Mouse (Mus musculus): ENCODE data around the gene Fam160a1.

Fam160a1 gene

DNA sequence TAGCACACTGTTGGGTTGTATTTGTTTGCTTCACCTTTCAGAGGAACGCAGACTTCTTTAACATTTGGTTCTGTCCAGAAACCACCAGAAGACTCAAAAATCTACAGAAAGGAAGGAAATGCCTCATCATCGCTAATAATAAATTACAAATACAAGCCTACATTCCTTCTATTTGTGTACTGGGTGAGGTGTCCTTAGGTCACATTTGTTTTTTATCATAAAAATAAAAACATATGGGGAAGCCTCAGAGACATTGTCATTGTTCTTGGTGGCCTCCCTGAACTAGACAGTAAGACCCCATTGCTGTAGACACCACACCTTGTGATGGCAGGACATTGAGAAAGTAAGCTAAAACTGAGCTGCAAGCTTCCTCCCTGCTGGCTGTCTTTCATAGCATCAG lies at the start of gene Fam160a1:
Gene Fam160a1 (minus strand): TSS at position 101 of the 400 bp plus-strand sequence.
- no peak for DNase-seq

DNA sequence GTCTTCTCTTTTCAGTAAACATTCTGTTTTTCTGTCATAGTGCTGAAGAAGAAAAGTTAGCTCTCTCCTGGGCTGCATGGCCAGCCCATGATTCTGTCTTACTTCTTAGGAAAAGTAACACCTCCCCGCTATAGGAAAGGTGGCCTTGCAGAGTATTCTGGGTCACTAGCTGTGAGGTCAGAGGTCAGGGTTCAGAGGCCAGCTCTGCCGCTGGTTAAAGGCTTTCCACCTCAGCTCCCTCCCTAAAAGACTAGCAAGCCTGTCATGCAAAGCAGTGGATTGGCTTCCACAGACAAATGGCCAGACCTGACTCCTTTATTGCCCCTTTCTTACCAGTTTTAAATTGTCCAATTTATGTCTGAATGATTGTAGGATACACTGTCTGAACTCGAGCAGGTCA lies 46.9 kb upstream of the Fam160a1 start:
- no peak for DNase-seq

DNA sequence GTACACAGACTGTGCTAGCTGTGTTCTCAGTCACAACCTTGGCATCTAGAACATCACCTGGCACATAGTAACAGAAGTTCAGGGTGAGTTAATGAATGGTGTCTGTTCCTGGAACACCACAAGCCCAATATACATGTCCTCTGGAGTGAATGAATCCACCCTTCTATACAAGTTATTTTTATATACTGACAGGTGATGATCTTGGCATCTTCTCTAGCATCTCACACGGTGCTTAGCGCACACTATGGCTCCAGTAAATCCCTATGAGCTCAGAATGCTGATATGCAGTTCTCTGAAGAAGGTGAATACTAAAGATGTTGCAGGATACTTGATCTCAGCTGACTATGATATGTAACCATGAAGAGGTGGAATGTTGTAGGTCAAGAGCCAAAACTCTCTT lies 45.8 kb upstream of the Fam160a1 start:
- DNase-seq, result no peak

DNA sequence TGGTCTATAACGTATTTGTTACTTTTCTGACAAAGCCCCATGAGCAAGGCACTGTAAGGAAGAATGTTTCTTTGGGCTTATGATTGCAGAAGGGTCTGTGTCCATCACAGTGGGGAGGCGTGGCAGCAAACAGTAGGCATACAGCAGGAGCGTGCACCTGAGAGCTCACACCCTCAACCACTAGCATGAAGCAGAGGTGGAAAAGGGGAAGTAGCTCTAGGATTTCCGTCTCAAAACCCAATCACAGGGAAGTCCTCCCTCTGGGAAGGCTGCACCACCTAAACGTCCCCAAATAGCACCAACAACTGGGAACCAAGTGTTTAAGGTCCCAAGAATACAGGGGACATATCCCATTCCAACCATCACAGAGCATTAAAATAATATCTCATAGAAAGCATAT lies 43.9 kb upstream of the Fam160a1 start:
- DNase-seq, result no peak

DNA sequence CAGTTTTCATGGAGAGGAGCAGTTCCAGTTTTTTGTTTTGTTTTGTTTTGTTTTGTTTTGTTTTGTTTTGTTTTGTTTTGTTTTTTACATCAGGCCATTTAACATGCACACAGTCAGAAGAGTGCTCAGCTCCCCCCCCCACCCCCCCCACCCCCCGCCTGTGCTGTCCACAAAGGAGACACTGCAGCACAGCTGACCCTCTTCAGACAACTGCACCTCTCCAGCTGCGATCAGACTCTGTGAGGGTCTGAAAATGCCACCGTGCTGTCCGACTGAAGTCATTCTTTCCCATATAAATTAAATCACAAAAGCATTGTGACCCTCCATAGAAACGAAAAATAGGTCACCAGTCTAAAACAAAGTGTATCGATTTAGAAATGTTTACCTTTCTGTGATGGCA lies 42.2 kb upstream of the Fam160a1 start:
- DNase-seq, result no peak

- no peak for DNase-seq
These were observed 41.3 kb upstream of the Fam160a1 start for GRCm38 (mm10) chr3:85858140-85859135.

DNA sequence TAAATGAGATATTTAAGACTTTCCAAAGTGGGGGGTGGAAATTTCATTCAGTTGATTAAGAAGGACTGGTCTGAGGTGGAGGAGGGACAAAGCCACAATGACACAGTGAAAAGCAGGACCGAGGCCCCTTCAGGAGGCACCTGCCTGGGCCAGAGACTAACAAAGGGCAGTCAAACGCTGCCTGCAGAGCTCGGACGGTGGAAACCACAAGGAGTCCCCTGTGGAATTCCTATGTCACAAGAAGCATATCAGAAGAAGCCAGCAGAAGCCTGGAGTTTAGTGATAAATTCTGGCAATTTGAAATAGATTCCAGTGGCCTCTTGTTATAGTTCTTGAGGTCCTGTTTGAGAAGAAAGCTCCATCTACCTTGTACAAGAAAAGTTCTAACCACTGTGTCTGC lies 40.0 kb upstream of the Fam160a1 start:
- no peak for DNase-seq

GRCm38 (mm10) chr3:85855947-85856346 lies 38.9 kb upstream of the Fam160a1 start:
- no peak for DNase-seq

- DNase-seq, result no peak
These were observed 38.0 kb upstream of the Fam160a1 start for GRCm38 (mm10) chr3:85855043-85855442.

DNA sequence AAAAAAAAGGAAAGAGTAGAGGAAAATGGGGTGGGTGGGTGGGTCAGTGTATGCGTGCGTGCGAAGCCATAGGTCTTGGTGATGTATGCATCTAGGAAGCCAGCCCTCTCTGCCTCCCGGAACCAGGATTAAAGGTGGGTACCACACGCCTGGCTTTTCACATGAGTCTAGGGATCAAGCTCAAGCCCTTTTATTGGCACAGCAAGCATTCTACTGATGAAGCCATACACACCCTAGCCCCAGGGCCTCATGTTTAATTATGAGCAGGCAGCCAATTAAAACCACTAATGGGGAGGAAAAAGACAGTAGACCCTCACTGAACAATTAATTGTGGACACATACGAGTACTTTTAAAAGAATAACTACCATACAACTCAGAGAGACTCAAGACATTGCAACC lies 37.1 kb upstream of the Fam160a1 start:
- DNase-seq, result no peak

DNA sequence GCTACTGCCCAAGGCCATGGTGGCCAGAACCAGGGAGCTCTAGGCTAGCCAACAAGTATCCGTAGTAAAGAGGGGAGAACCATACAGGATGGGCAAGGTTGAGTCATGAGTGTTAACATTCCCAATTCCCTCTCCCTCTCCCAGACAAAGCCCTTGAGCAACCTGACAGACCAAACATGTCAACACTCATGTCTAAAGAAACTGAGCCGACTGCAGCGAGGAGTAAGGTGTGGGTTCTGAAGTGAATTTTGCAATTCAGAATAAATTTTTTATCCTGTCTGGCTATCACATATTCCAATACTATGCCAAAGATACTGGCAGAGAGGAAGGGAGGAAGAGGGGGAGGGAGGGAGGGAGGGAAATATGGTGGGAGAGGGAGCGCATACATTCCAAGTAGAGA lies 36.6 kb upstream of the Fam160a1 start:
- DNase-seq, result no peak

DNA sequence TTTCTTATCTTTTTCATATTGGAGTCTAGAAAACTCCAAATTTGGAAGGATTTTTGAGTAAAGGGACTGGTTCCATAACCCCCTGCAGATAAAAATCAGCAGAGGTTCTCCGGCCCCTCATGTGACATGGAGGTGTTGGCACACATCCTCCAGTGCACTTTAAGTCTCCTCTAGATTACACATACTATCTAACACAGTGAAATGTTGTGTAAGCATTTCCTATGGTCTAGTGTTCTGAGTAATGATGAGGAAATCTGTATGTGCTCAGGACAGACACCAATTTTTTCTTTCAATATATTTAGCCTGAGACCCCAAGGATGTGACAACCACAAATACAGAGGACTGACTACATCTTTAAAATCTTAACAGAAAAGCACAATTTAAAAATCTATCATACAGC lies 33.0 kb upstream of the Fam160a1 start:
- DNase-seq, result no peak

DNA sequence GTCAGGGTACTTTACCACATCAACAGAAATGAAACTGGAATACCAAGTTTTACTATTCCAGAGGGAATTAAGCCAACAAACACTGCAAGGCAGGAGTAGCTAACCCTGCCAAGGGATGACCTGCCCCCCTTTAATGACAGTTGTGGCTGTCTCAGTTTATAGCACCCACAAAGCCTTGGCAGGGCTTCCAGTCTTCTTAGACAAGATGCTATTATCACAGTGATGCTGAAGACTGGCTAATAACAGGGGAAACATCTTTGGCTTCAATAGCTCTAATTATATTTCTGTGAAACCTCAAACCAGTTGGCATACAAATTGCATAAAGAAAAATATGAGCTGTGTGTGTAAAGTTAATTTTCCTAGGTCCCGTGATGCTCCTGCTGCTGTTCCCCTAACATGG lies 29.2 kb upstream of the Fam160a1 start:
- no peak for DNase-seq

GRCm38 (mm10) chr3:85845341-85845740 lies 28.2 kb upstream of the Fam160a1 start:
- DNase-seq, result no peak

DNA sequence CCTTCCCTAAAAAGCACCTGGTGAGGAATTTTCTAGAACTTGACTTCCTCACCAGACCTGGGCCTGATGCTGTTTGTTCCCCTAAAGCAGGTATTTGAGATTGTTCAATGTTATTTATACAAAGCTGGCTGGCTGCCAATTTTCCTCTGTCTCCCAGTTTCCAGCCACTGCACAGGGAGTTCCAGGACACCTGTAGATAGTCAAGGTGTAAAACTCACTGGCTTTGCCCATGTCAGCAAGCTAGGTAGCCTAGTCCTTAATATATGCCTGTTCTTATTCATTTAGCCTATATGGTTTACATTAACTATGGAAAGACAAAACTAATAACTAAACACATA lies 25.8 kb upstream of the Fam160a1 start:
- DNase-seq, result no peak

DNA sequence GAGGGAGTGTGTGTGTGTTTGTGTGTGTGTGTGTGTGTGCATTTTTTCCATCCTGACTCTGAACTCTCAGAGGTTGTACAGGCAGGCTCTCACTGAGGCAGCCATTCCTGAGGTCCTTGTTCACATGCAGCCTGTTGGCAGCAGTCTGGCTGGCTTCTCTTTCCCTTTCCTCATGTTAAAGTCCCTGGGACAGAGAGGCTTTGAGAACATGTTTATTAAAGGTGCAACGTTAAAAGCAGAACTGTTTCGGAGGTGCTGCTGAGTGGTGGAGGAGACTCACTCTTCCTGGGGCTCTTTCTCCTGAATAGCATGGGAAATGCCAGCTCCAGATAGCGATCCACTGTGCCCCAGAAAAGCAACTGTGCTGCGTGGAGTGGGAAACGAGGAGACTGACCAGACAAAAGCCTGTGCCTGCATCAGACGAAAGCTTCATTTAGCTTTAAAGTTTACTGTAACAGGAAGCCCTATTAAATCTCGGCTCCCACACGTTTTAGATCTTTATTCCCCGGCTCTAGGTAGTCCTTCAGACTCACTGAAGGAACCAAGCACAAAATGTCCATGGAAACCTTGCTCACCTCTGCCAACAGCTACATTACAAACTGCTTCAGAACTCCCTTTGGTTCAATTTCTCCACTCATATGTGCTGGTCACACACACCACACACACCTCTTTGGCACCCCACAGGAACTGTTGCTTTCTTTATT lies 25.2 kb upstream of the Fam160a1 start:
- DNase-seq, result no peak

GRCm38 (mm10) chr3:85841454-85842176 lies 24.5 kb upstream of the Fam160a1 start:
- no peak for DNase-seq

DNA sequence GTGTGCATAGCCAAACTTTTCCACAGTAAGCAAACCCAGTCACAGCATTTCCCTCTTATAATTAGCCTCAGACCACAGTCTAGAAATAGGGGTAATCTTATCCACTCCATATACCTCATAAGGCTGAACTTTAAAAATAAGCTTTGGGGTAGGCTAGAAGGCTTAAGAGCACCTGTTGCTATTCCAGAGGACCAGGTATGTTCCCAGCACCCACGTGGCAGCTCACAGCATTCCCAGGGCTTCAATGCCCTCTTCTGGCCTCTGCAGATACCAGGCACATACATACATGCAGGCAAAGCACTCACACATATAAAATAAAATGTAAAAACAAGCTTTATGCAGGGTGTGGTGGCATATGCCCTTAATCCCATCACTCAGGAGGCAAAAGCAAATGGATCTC lies 16.5 kb upstream of the Fam160a1 start:
- no peak for DNase-seq

- no peak for DNase-seq
These were observed 15.5 kb upstream of the Fam160a1 start for GRCm38 (mm10) chr3:85832490-85833155.

DNA sequence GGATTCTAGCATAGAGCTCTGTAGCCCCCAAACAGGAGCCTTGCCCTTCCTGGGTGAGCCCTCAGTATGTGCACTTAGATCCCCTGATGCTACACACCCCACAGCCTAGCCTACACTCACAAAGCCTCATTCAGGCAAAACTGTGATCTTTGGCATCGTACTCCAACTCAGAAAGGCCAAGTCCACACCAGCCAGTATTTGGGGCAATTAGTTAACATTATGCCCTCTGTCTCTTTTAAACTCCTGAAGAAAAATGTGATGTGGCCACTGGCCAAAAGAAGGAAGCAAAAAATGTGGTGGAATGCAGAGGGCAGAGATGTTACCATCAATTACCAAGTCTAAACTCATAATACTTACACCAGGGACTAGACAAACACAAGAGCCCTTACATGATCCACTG lies 14.7 kb upstream of the Fam160a1 start:
- no peak for DNase-seq

DNA sequence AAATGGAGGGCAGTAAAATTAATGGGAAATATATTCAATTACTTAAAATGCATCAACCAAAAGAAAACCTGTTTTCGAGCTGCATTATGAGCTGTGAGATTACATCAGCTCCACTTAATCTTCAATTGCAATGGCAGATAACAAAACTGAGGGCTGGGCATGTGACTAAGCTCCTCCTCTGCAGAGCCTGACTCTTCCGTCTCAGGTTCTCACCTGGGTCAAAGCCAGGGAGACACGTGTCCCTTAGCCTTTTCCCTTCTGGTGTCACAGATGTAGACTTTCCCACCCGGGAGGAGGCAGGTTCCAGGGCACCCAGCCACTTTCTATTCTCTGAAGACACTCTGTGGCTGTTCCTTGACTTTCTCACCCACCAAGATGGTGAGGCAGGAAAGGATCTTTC lies 12.0 kb upstream of the Fam160a1 start:
- no peak for DNase-seq

DNA sequence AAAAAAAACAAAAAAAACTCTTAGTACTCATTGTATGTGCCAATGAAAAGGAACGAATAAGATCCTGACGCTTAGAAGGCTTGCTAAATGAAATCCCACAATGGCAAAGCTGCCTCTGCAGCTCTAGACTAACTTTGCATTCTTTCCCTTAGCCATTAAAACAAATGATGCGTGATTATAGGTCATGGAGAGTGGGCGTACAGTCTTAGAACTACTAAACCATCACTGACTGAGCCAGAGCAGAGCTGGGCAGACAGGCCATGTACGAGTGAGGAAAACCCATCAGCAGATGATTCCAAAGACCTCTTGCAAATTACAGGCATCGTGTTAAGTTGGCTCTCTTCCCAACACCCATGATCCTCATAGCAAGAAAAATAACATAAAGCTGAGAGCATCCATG lies 10.7 kb upstream of the Fam160a1 start:
- DNase-seq, result no peak

- DNase-seq, result no peak
These were observed 10.2 kb upstream of the Fam160a1 start for GRCm38 (mm10) chr3:85827283-85827682.

All from cerebellum, adult 9-10 months (tissue).